Mouse (Mus musculus) liver, adult 2 months (tissue): ENCODE results near the gene Gm2381. TPM values are rescaled to one million over a fixed set of nuclear protein-coding genes. Genes with fewer than 3 reads are reported as not detected.
"Not testable (repeated sequence)": the region's sequence is repeated elsewhere in the genome, so short reads cannot be mapped to it uniquely, and the experiment has no call there.

Experiments used
- DNase-seq: peaks from one replicate; pipeline ENCODE4 v3.0.0-alpha.2; 2011; ENCODE audit warnings: low read depth, low spot score; ENCODE audit errors: extremely low read depth
- H3K27ac ChIP-seq: fragments of 200-500 bp; replicated peaks from 2 replicates; pipeline ENCODE4 v1.5.1; 2012; ENCODE audit warnings: low read depth, mild to moderate bottlenecking, control low read depth, inconsistent platforms, low read length; ENCODE audit not compliant: insufficient read depth
- H3K27me3 ChIP-seq: fragments of 200-500 bp; 2 replicates; pipeline ENCODE4 v1.6.1; 2012; ENCODE audit warnings: mild to moderate bottlenecking, moderate library complexity, low read length, inconsistent platforms; ENCODE audit not compliant: control insufficient read depth, insufficient read depth
- H3K36me3 ChIP-seq: fragments of 200-500 bp; 2 replicates; pipeline ENCODE4 v1.6.1; 2012; ENCODE audit warnings: low read length, inconsistent platforms; ENCODE audit not compliant: control insufficient read depth, insufficient read depth
- H3K4me1 ChIP-seq: fragments of 200-500 bp; 2 replicates; pipeline ENCODE4 v1.6.1; 2011; ENCODE audit warnings: low read length; ENCODE audit not compliant: control insufficient read depth, insufficient read depth
- H3K4me3 ChIP-seq: fragments of 200-500 bp; 2 replicates; pipeline ENCODE4 v1.5.1; 2011; ENCODE audit warnings: low read depth, mild to moderate bottlenecking, control low read depth, low read length, moderate library complexity; ENCODE audit not compliant: insufficient read depth
- H3K79me2 ChIP-seq: fragments of 200-500 bp; 2 replicates; pipeline ENCODE4 v1.6.1; 2012; ENCODE audit warnings: inconsistent platforms, mild to moderate bottlenecking, low read length, moderate library complexity; ENCODE audit not compliant: control insufficient read depth, insufficient read depth
- H3K9ac ChIP-seq: fragments of 200-500 bp; 2 replicates; pipeline ENCODE4 v1.6.1; 2012; ENCODE audit warnings: low read depth, mild to moderate bottlenecking, control low read depth, inconsistent platforms, low read length
- CTCF ChIP-seq: fragments of 200-500 bp; IDR thresholded peaks from 2 replicates; pipeline ENCODE4 v1.5.1; 2011; ENCODE audit warnings: low read depth, low read length, control low read depth
- POLR2A ChIP-seq: fragments of 200-500 bp; IDR thresholded peaks from 2 replicates; pipeline ENCODE4 v1.6.1; 2011; ENCODE audit warnings: low read length, control low read depth; ENCODE audit not compliant: insufficient read depth; ENCODE audit errors: extremely low read depth
- WGBS: fragments of 180-500 bp; shearing (Covaris S2); methylation state at CpG from one replicate; pipeline ENCODE4 v1.1.7; 2018; 5-methylcytosine and 5-hydroxymethylcytosine counted together
- polyA plus RNA-seq: library from polyadenylated mRNA; depleted of rRNA; stranded (reverse); fragments of >200 nt; gene quantifications from 2 replicates; pipeline ENCODE4 v1.2.3, GENCODE M21; 2012; rRNA removed
- total RNA-seq: library from RNA; depleted of rRNA; stranded (reverse); fragments of >200 nt; gene quantifications from 2 replicates; pipeline ENCODE4 v1.2.3, GENCODE M21; 2014; rRNA removed

The Gm2381 gene
- total RNA-seq, result not detected in 2 replicates
- polyA plus RNA-seq, result not detected in 2 replicates

GRCm38 (mm10) chr7:42866801-42867458 is at the start of gene Gm2381:
Gene Gm2381 (minus strand): TSS chr7:42867234.
- not testable (repeated sequence) for H3K79me2 ChIP-seq, H3K27ac ChIP-seq, H3K4me1 ChIP-seq, H3K36me3 ChIP-seq, DNase-seq, H3K27me3 ChIP-seq, H3K9ac ChIP-seq, H3K4me3 ChIP-seq
- 74% methylated on average over 8 of the region's 8 CpGs for WGBS

DNA sequence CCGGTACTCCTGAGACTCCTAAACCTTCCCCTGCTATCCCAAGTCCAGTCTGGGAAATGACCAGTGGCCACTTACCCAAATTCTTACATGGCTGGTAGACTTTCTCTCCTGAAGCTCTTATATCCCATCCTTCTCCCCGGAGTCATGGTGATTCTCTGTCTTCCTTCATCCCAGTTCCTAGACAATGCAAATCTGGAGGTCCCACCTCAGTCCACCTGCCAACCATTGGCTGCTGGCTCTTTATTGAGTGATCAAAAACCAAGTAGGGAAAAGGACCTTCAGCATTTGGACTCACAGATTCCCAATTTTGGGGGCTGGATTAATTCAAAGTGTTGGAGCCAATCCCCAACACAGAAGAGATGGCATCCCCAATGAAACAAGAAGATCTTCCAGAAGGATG is 31.0 kb upstream of the Gm2381 start:
- H3K27ac ChIP-seq, DNase-seq, H3K4me1 ChIP-seq, H3K79me2 ChIP-seq, H3K36me3 ChIP-seq, H3K4me3 ChIP-seq, H3K27me3 ChIP-seq, H3K9ac ChIP-seq: not testable (repeated sequence)
- 85% methylated on average over 2 of the region's 2 CpGs for WGBS

DNA sequence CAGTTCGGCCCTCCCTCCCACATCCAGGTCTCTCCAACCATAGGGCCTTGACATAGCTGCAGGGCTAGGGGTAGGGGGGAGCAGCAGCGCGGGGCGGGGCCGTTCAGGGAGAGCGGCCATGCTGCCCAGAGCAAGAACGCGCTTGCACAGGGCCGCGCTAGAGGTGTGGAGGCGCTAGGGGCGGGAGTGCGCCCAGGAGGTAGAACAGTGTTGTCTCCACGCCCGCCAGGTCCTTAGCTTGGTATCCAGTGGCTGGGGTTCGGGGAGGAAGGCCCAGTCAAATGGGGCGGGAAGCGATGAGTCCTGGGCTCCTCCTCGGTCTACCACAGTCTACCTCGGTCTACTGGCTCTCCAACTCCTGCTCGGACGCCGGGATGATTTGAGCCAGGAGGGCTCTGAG is 11.1 kb upstream of the Gm2381 start:
- no peak overlapping the region for H3K4me3 ChIP-seq
- WGBS, result 37% methylated on average over 23 of the region's 23 CpGs
- H3K9ac ChIP-seq, result no peak overlapping the region
- no peak for DNase-seq
- H3K4me1 ChIP-seq, result no peaks in the 10 kb centered on the region
- H3K36me3 ChIP-seq, result no peaks in the 10 kb centered on the region
- TF ChIP-seq CTCF, result no peak
- TF ChIP-seq POLR2A, result no peak
- H3K27me3 ChIP-seq, result 0 out of 2 replicates have a peak, but pooled peaks cover 2% of the 10 kb centered on the region
- H3K27ac ChIP-seq, result no peak overlapping the region
- H3K79me2 ChIP-seq, result no peaks in the 10 kb centered on the region

- not testable (repeated sequence) for H3K27me3 ChIP-seq, H3K4me1 ChIP-seq
Observed at GRCm38 (mm10) chr7:42838366-42838765, 28.7 kb downstream of the Gm2381 start.

DNA sequence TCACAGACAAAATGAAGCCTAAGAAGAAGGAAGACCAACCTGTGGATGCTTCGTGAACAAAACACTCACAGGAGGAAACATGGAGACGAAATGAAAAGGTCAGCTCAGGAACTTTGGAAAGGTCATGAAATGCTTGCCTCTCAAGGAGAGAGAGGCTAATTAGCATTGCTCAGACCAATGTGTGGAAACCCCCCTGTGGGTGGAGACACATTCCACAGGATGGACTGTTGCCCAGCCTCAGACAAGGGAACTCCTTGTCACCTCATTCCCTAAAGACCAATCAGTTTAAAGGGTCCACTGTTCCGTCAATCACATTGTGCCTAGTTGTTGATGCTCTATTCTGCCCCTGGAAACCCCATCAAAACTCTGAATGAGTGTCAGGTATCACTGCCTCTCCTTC is 34.8 kb downstream of the Gm2381 start:
- Histone ChIP-seq H3K4me1 (no peaks in the 10 kb centered on the region), H3K9ac (no peak overlapping the region), H3K36me3 (no peaks in the 10 kb centered on the region), H3K79me2 (no peaks in the 10 kb centered on the region), H3K4me3 (no peak overlapping the region), H3K27me3 (no peaks in the 10 kb centered on the region), H3K27ac (no peak overlapping the region)
- TF ChIP-seq POLR2A (no peak), CTCF (no peak)
- 62% methylated on average over 3 of the region's 3 CpGs for WGBS
- DNase-seq, result no peak

More at GRCm38 (mm10) chr7:42838366-42838765, 28.7 kb downstream of the Gm2381 start:
- not testable (repeated sequence) for DNase-seq, H3K36me3 ChIP-seq, H3K9ac ChIP-seq, H3K79me2 ChIP-seq, H3K4me3 ChIP-seq, H3K27ac ChIP-seq

DNA sequence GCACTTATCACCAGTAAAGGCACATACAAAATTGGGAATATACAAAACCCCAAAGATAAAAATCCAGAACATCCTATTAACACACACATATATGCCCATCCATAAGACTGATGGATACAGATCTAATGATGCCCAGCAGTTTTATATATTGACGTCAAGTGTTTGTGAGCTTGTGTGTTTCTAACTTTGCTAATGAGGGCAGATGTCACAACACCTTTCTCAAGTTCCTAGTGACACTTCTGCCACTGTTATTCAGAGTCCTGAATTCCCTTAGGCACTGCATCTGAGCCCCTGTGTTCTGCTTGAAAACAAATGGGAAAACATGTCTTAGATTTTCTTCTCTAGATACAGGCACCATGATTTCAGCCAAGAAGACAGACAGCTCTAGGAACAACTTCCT is 73.6 kb downstream of the Gm2381 start, which contains the start of gene Vmn2r62:
Gene Vmn2r62 (minus strand): TSS at position 101 of the 400 bp plus-strand sequence.
- not testable (repeated sequence) for H3K4me1 ChIP-seq, H3K9ac ChIP-seq, H3K79me2 ChIP-seq, H3K4me3 ChIP-seq, H3K27me3 ChIP-seq, DNase-seq, H3K36me3 ChIP-seq, H3K27ac ChIP-seq
- WGBS, result no CpG with 5 or more reads among the region's 1 CpGs

Other genes with a start within 250 kb of the Gm2381 start
- 2.1 and 4.0 TPM in 2 replicates for gene Zfp976, start 224.6 kb downstream of the Gm2381 start, total RNA-seq
- 0.24 and 0.26 TPM in 2 replicates for gene Zfp976, start 224.6 kb downstream of the Gm2381 start, polyA plus RNA-seq
- 4.0 and 5.6 TPM in 2 replicates for gene Zfp975, start 174.5 kb downstream of the Gm2381 start, total RNA-seq
- 0.22 and 0.31 TPM in 2 replicates for gene Zfp975, start 174.5 kb downstream of the Gm2381 start, polyA plus RNA-seq
- not detected in 2 replicates for gene Gm17067, start 140.2 kb downstream of the Gm2381 start, total RNA-seq
- not detected in 2 replicates for gene Gm17067, start 140.2 kb downstream of the Gm2381 start, polyA plus RNA-seq
- not detected in 2 replicates for gene Vmn2r62, start 73.7 kb downstream of the Gm2381 start, total RNA-seq
- gene Vmn2r62, start 73.7 kb downstream of the Gm2381 start, polyA plus RNA-seq, result not detected in 2 replicates
- gene Vmn2r63, start 66.6 kb upstream of the Gm2381 start, total RNA-seq, result not detected in 2 replicates
- gene Vmn2r63, start 66.6 kb upstream of the Gm2381 start, polyA plus RNA-seq, result not detected in 2 replicates
- gene Gm9268, start 151.5 kb upstream of the Gm2381 start, total RNA-seq, result not detected in 2 replicates
- not detected in 2 replicates for gene Gm9268, start 151.5 kb upstream of the Gm2381 start, polyA plus RNA-seq
- not detected in 2 replicates for gene Zfp936, start 247.0 kb upstream of the Gm2381 start, total RNA-seq
- not detected in 2 replicates for gene Zfp936, start 247.0 kb upstream of the Gm2381 start, polyA plus RNA-seq